Mouse (Mus musculus) myocyte (in vitro differentiated cells): ENCODE results near the gene Hspg2.

Source experiments
- CEBPB ChIP-seq: IDR thresholded peaks from 2 replicates; pipeline ENCODE4 v1.6.1; 2011; ENCODE audit warnings: mild to moderate bottlenecking, moderate library complexity; ENCODE audit not compliant: poor library complexity, insufficient read depth, severe bottlenecking
- E2F4 ChIP-seq: IDR thresholded peaks from one replicate; pipeline ENCODE4 v1.6.1; 2011; ENCODE audit warnings: mild to moderate bottlenecking, control low read depth, moderate library complexity; ENCODE audit not compliant: insufficient read depth
- MYOG ChIP-seq, 3 experiments: IDR thresholded peaks; one replicate each; pipeline ENCODE4 v1.6.1; 2011; ENCODE audit warnings: control low read depth in 2 of 3, low read depth in 2 of 3, mild to moderate bottlenecking in 2 of 3; ENCODE audit not compliant: insufficient read length in 2 of 3, control insufficient read depth in 1 of 3, insufficient read depth in 1 of 3
- POLR2A ChIP-seq: IDR thresholded peaks from one replicate; pipeline ENCODE4 v1.6.1; 2011; ENCODE audit warnings: low read depth, mild to moderate bottlenecking, control low read depth, moderate library complexity; ENCODE audit not compliant: insufficient read length
- POLR2AphosphoS2 ChIP-seq: IDR thresholded peaks from one replicate; pipeline ENCODE4 v1.6.1; 2011; ENCODE audit warnings: low read depth, control low read depth; ENCODE audit not compliant: insufficient read length
- TCF12 ChIP-seq: IDR thresholded peaks from one replicate; pipeline ENCODE4 v1.6.1; 2011; ENCODE audit warnings: mild to moderate bottlenecking, control low read depth; ENCODE audit not compliant: poor library complexity, insufficient read depth, severe bottlenecking
- TCF3 ChIP-seq: IDR thresholded peaks from one replicate; pipeline ENCODE4 v1.6.1; 2011; ENCODE audit warnings: low read depth, control low read depth; ENCODE audit not compliant: insufficient read length
- USF1 ChIP-seq: IDR thresholded peaks from one replicate; pipeline ENCODE4 v1.6.1; 2011; ENCODE audit warnings: low read depth, mild to moderate bottlenecking, control low read depth, moderate library complexity

DNA sequence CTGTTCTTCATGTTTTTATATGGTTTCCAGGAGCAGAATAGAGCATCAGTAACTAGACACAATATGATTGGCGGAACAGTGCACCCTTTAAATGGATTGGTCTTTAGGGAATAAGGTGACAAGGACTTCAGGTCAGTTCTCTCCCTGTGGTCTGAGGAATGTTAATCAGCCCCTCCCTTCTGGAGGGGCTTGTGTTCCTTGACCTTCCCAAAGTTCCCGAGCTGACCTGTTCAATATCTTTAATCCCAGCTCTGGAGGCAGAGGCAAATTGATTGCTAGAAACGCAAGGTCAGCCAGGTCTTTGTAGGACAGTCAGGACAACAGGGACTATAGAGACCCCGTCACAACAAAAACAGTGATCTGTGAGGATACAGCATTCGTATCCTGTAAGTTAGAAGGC lies 130.0 kb downstream of the Hspg2 start:
- TF ChIP-seq POLR2A (no peak), E2F4 (no peak), MYOG (IDR thresholded peaks at IDR 0.05; ENCODE audit: control insufficient read depth in 1 of 3, insufficient read depth in 1 of 3, insufficient read length in 2 of 3, low read depth in 2 of 3) (no peak), POLR2AphosphoS2 (no peak), TCF3 (no peak), CEBPB (no peak), USF1 (no peak), TCF12 (no peak)
